Mouse (Mus musculus): Measurements from ENCODE around the gene Sh2d3c. TPM values are rescaled to one million over a fixed set of nuclear protein-coding genes. Genes with fewer than 3 reads are reported as not detected.

Gene Sh2d3c
- polyA plus RNA-seq, 1 experiment: 0.52 TPM

DNA sequence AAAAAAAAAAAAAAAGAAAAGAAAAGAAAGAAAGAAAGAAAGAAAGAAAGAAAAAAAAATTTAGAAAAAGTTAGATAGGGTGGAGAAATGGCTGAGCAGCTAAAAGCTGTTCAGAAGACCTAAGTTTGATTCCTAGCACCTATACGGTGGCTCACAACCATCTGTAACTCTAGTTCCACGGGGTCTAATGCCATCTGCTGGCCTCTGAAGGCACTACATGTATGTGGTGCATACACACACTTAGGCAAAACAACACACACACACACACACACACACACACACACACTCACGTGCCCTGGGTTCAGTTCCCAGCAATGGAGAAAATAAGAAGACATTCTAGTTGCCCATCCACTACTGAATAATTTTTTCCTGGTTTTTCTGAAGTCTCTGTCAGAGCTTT, 44.0 kb upstream of the Sh2d3c start:
- Histone ChIP-seq H3K79me2 (ENCODE audit: control insufficient read depth, insufficient read depth) (no peaks in the 10 kb centered on the region), H3ac (ENCODE audit: control insufficient read depth, insufficient read length) (no peak overlapping the region), H3K4me2 (ENCODE audit: low read depth) (no peak overlapping the region), H3K27me3 (ENCODE audit: control insufficient read depth, insufficient read depth, insufficient read length) (no peaks in the 10 kb centered on the region), H3K36me3 (ENCODE audit: control insufficient read depth, insufficient read depth) (no peaks in the 10 kb centered on the region), H3K4me3 (no peak overlapping the region)
- no peak for TF ChIP-seq POLR2A (IDR thresholded peaks at IDR 0.05; ENCODE audit: insufficient read length, low read depth)
- TF ChIP-seq POLR2AphosphoS2 (IDR thresholded peaks at IDR 0.05; ENCODE audit: insufficient read length, low read depth): no peak
- no peak for TF ChIP-seq MYOG (IDR thresholded peaks at IDR 0.05; ENCODE audit: control insufficient read depth in 1 of 3, insufficient read depth in 1 of 3, insufficient read length in 2 of 3, low read depth in 2 of 3)
- TF ChIP-seq E2F4 (IDR thresholded peaks at IDR 0.05; ENCODE audit: insufficient read depth): no peak
- TF ChIP-seq MYOD1 (IDR thresholded peaks at IDR 0.05; ENCODE audit: control insufficient read depth in 1 of 3, insufficient read length in 2 of 3, low read depth in 2 of 3): no peak
- no peak for TF ChIP-seq CEBPB (IDR thresholded peaks at IDR 0.05; ENCODE audit: insufficient read depth, poor library complexity, severe bottlenecking)
- no peak for TF ChIP-seq USF1 (IDR thresholded peaks at IDR 0.05; ENCODE audit: low read depth)
- TF ChIP-seq MAX (IDR thresholded peaks at IDR 0.05; ENCODE audit: low read depth): no peak
- no peak for TF ChIP-seq TCF3 (IDR thresholded peaks at IDR 0.05; ENCODE audit: insufficient read length, low read depth)
- TF ChIP-seq REST (IDR thresholded peaks at IDR 0.05; ENCODE audit: insufficient read depth, insufficient read length): no peak
- no peak for TF ChIP-seq TCF12 (IDR thresholded peaks at IDR 0.05; ENCODE audit: insufficient read depth, poor library complexity, severe bottlenecking)
- no peak for TF ChIP-seq SRF (IDR thresholded peaks at IDR 0.05; ENCODE audit: control insufficient read depth, insufficient read length, low read depth)

DNA sequence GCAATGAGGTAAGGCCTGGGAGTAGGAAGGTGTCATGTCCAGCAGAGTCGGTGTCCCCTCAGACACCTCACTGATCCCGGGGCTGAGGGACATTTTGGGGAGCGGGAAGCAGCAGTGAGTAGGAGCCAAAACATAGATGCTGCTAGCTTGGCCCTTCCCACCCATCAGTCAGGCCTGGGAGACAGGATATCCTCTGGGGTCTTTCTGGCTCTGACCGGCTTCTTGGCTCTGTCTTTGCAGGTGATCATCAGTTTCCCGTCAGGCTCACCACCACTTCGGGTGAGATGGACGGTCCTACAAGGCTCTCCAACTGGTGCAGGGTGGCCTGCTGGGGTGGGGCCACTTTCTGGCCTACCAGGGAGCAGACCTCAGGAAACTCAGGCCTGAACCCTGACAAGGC, 43.2 kb upstream of the Sh2d3c start:
- Histone ChIP-seq H3ac (ENCODE audit: control insufficient read depth, insufficient read length) (no peak overlapping the region), H3K27me3 (ENCODE audit: control insufficient read depth, insufficient read depth, insufficient read length) (no peaks in the 10 kb centered on the region), H3K4me3 (no peak overlapping the region), H3K36me3 (ENCODE audit: control insufficient read depth, insufficient read depth) (no peaks in the 10 kb centered on the region), H3K4me2 (ENCODE audit: low read depth) (no peak overlapping the region), H3K79me2 (ENCODE audit: control insufficient read depth, insufficient read depth) (no peaks in the 10 kb centered on the region)
- TF ChIP-seq CEBPB (IDR thresholded peaks at IDR 0.05; ENCODE audit: insufficient read depth, poor library complexity, severe bottlenecking): no peak
- no peak for TF ChIP-seq MAX (IDR thresholded peaks at IDR 0.05; ENCODE audit: low read depth)
- no peak for TF ChIP-seq POLR2A (IDR thresholded peaks at IDR 0.05; ENCODE audit: insufficient read length, low read depth)
- no peak for TF ChIP-seq E2F4 (IDR thresholded peaks at IDR 0.05; ENCODE audit: insufficient read depth)

DNA sequence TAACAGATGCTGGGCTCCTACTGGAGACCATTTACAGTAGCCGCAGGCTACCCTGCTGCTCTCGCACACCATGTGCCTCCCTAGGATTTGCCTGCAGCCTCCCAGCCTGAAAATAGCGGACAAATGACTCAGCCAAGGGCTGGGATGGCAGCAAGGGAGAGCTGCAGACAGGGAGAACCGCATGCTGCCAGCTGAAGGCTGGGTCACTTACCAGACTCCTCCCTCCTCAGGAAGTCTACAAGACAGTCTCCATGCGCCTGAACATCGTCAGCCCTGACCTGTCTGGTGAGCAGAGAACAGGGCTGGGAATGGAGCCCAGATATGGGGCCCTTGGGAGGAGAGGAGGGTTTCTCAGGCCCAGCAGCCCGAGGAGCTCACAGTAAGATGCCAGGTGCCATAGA, 40.8 kb upstream of the Sh2d3c start:
- no peaks in the 10 kb centered on the region for H3K36me3 ChIP-seq (ENCODE audit: control insufficient read depth, insufficient read depth)
- H3K4me3 ChIP-seq: no peak overlapping the region
- H3K79me2 ChIP-seq (ENCODE audit: control insufficient read depth, insufficient read depth): no peaks in the 10 kb centered on the region
- no peak overlapping the region for H3ac ChIP-seq (ENCODE audit: control insufficient read depth, insufficient read length)
- H3K27me3 ChIP-seq (ENCODE audit: control insufficient read depth, insufficient read depth, insufficient read length): no peaks in the 10 kb centered on the region
- no peak for TF ChIP-seq USF1 (IDR thresholded peaks at IDR 0.05; ENCODE audit: low read depth)
- TF ChIP-seq REST (IDR thresholded peaks at IDR 0.05; ENCODE audit: insufficient read depth, insufficient read length): no peak
- TF ChIP-seq MYOD1 (IDR thresholded peaks at IDR 0.05; ENCODE audit: control insufficient read depth in 1 of 3, insufficient read length in 2 of 3, low read depth in 2 of 3): peak in 2 of 3 experiments; percentile 41 to 70
- TF ChIP-seq TCF12 (IDR thresholded peaks at IDR 0.05; ENCODE audit: insufficient read depth, poor library complexity, severe bottlenecking): no peak
- TF ChIP-seq CEBPB (IDR thresholded peaks at IDR 0.05; ENCODE audit: insufficient read depth, poor library complexity, severe bottlenecking): no peak
- TF ChIP-seq TCF3 (IDR thresholded peaks at IDR 0.05; ENCODE audit: insufficient read length, low read depth): no peak
- TF ChIP-seq POLR2AphosphoS2 (IDR thresholded peaks at IDR 0.05; ENCODE audit: insufficient read length, low read depth): peak; percentile 15
- peak in 2 of 3 experiments; percentile 38 to 66 for TF ChIP-seq MYOG (IDR thresholded peaks at IDR 0.05; ENCODE audit: control insufficient read depth in 1 of 3, insufficient read depth in 1 of 3, insufficient read length in 2 of 3, low read depth in 2 of 3)
- TF ChIP-seq MAX (IDR thresholded peaks at IDR 0.05; ENCODE audit: low read depth): no peak
- no peak for TF ChIP-seq E2F4 (IDR thresholded peaks at IDR 0.05; ENCODE audit: insufficient read depth)
- TF ChIP-seq SRF (IDR thresholded peaks at IDR 0.05; ENCODE audit: control insufficient read depth, insufficient read length, low read depth): no peak
- peak; percentile 74 for TF ChIP-seq POLR2A (IDR thresholded peaks at IDR 0.05; ENCODE audit: insufficient read length, low read depth)
- H3K4me2 ChIP-seq (ENCODE audit: low read depth): peak overlapping the region; percentile 75

DNA sequence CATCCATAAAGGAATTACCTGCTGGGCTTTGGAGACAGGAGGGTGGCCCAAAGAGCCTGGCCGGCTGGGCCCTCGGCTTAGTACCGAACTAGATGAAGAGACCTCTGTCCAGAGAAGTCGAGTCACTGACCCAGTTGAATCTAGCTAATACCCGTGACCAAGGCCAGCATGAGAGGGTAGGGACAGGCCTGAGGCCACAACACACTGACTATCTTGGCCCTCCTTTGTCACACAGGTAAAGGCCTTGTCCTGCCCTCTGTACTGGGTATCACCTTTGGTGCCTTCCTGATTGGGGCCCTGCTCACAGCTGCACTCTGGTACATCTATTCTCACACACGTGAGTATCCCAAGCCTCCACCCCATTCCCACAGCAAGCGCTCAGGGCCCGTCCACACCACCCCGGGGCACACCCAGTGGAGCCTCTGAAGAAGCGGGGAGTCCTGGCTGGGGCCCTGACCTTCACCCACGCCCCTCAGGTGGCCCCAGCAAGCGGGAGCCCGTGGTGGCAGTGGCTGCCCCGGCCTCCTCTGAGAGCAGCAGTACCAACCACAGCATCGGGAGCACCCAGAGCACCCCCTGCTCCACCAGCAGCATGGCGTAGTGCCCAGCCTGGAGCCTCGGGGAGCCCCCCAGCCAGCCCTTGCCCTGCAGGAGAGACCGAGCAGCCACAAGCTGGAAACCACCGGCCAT, 39.7 kb upstream of the Sh2d3c start:
- Histone ChIP-seq H3ac (ENCODE audit: control insufficient read depth, insufficient read length) (no peak overlapping the region), H3K4me2 (ENCODE audit: low read depth) (peak overlapping the region; percentile 75), H3K79me2 (ENCODE audit: control insufficient read depth, insufficient read depth) (no peaks in the 10 kb centered on the region), H3K36me3 (ENCODE audit: control insufficient read depth, insufficient read depth) (peaks cover under 1% of the 10 kb centered on the region), H3K4me3 (no peak overlapping the region), H3K27me3 (ENCODE audit: control insufficient read depth, insufficient read depth, insufficient read length) (no peaks in the 10 kb centered on the region)
- TF ChIP-seq MYOG (IDR thresholded peaks at IDR 0.05; ENCODE audit: control insufficient read depth in 1 of 3, insufficient read depth in 1 of 3, insufficient read length in 2 of 3, low read depth in 2 of 3) (peak in 1 of 3 experiments; percentile 3), MYOD1 (IDR thresholded peaks at IDR 0.05; ENCODE audit: control insufficient read depth in 1 of 3, insufficient read length in 2 of 3, low read depth in 2 of 3) (no peak)

DNA sequence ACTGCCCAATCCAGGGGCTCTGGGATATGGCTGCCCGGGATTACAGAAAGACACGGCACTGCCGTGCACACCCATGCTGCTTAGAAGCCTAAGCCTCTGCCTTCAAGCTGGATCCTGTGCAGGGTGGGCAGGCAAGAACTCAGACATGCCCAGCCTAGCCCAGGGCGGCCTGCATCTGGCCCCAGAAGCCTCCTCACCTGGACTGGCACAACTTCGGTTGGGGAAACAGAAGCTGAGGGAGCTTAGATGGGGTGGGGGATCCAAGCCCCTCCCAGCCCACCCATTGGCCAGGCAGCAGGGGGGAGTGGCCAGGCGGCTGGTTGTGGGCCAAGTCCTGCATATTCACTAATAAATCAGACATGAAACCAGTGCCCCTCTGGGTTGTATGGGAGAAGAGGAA, 39.1 kb upstream of the Sh2d3c start:
- TF ChIP-seq MYOG (IDR thresholded peaks at IDR 0.05; ENCODE audit: control insufficient read depth in 1 of 3, insufficient read depth in 1 of 3, insufficient read length in 2 of 3, low read depth in 2 of 3): peak in 1 of 3 experiments; percentile 0
- no peak for TF ChIP-seq CEBPB (IDR thresholded peaks at IDR 0.05; ENCODE audit: insufficient read depth, poor library complexity, severe bottlenecking)
- TF ChIP-seq E2F4 (IDR thresholded peaks at IDR 0.05; ENCODE audit: insufficient read depth): no peak
- no peak overlapping the region for H3K4me2 ChIP-seq (ENCODE audit: low read depth)
- H3K79me2 ChIP-seq (ENCODE audit: control insufficient read depth, insufficient read depth): no peaks in the 10 kb centered on the region
- H3ac ChIP-seq (ENCODE audit: control insufficient read depth, insufficient read length): no peak overlapping the region
- H3K36me3 ChIP-seq (ENCODE audit: control insufficient read depth, insufficient read depth): peaks cover 4% of the 10 kb centered on the region
- H3K4me3 ChIP-seq: no peak overlapping the region
- H3K27me3 ChIP-seq (ENCODE audit: control insufficient read depth, insufficient read depth, insufficient read length): no peaks in the 10 kb centered on the region

Data from myocyte (in vitro differentiated cells).